Mouse (Mus musculus) embryonic fibroblast, embryonic 13.5 days (primary cell): Measurements from ENCODE around the gene Slc5a5.

ENCODE experiments used
- CTCF ChIP-seq: IDR thresholded peaks from 2 replicates; pipeline ENCODE4 v1.5.1; 2011; ENCODE audit warnings: mild to moderate bottlenecking, control low read depth, low read length, moderate library complexity, borderline replicate concordance; ENCODE audit not compliant: insufficient read depth
- POLR2A ChIP-seq: IDR thresholded peaks from 2 replicates; pipeline ENCODE4 v1.6.1; 2011; ENCODE audit warnings: low read depth, mild to moderate bottlenecking, control low read depth, low read length, moderate library complexity

DNA sequence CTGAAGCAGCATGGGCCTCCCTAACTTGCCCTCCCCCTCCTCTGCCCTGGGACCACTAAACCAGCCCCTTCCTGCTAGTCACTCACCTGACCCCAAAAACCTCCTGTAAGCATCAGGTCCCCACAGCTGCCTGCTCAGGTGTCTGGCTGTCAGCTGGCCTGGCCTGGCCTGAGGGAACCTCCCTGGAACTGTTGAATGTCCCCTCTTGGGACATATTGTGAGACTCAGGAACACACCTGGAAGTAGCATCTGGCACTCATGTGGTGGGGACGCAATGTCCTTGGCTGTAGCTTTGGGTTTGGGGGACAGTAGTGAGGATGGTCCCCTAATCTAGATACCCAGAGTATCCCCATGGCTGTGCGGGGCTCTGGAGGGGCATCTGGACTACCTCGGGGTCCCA, 58.5 kb downstream of the Slc5a5 start:
- no peak for TF ChIP-seq POLR2A
- TF ChIP-seq CTCF: no peak
